Mouse (Mus musculus): Measurements from ENCODE around the gene Tlr4. TPM values are rescaled to one million over a fixed set of nuclear protein-coding genes. Genes with fewer than 3 reads are reported as not detected.

Gene Tlr4
- total RNA-seq, 2 experiments from 2014 or later = 6.4 to 8.7 TPM

GRCm38 (mm10) chr4:66900126-66900525 is 72.7 kb downstream of the Tlr4 start:
- no peak for DNase-seq

GRCm38 (mm10) chr4:66901498-66901897 is 74.1 kb downstream of the Tlr4 start:
- no peak for DNase-seq

- no peak for DNase-seq
Measured at GRCm38 (mm10) chr4:66908376-66908775, 81.0 kb downstream of the Tlr4 start.

DNA sequence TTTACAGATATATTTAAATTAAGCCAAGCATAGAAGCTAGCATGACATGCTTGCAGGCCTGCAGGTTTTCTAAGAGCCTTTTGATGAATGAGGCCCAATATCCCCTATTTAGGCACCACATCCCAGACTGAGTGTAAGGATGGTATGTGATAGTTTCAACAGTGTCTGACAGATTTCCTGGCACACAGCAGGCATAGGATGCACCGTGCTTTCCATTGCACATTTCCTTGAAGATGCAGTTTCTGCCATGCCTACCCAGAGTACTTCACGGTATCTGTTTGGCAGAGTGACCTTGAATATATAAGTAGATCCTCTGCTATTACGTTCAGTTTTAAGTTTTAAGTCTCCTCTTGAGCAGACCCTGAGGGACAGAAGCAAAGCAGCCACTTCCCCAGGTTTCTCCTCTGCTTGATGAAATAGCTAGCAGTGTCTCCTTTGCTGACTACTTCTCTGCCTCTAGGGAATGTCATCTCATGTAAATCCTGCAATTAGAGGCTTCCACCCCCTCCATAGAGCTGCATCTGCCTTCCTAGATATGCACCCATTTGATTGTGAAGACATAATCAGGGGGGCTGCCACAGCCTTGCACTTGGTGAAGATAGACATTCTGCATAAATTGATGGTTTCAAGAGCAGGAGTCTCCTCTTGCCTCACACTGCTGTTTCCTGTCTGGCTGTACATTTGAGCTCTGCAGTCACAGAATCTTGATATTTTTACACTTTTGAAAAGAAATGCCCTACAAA is 92.4 kb downstream of the Tlr4 start:
- DNase-seq = no peak

- peak; percentile 21 for DNase-seq
Measured at GRCm38 (mm10) chr4:66923616-66924276, 96.4 kb downstream of the Tlr4 start.

DNA sequence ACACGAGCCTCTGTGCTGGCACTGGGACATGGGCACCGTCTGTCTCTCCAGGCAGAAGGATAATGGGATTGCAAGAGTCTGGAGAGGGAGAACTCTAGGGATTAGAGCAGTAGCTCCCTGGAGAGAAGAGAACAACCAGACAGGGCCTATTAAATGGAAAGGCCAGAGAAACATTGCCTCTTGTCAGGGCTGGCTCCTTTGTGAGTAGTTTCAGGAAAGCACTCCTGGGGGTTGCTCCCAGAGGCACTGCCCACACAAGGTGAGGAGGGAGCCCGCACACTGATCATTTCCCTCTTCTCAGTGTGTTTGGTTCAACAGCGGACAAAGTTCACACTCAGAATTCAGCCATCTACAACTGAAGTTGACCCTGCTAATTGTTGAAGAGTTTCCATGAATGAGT is 98.7 kb downstream of the Tlr4 start:
- no peak for DNase-seq

DNA sequence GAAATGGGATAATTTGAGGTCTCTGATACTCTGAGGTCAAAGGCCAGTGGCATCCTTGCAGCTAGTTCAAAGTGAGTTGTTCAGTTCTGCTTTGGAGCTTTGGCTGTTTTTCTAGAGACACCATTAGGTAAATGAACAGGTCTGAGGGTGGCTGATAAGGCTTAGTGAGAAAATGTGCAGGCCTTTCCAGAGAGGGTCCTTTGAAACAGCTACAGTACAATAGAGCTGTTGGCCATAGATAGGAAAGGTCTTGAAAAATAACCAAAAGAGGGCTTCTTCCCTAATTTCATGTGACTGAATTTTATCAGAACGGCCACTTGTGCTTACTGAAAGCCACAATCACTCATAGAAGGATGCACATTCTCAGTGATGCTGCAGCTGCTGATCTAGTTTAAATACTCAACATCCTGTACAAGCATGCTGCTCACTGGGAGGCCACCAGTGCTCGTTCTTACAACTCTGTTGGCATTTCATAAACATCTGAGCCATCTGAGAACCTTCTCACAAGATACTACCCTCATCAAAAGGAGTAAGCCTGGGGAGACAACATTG is 100.2 kb downstream of the Tlr4 start:
- DNase-seq = no peak

DNA sequence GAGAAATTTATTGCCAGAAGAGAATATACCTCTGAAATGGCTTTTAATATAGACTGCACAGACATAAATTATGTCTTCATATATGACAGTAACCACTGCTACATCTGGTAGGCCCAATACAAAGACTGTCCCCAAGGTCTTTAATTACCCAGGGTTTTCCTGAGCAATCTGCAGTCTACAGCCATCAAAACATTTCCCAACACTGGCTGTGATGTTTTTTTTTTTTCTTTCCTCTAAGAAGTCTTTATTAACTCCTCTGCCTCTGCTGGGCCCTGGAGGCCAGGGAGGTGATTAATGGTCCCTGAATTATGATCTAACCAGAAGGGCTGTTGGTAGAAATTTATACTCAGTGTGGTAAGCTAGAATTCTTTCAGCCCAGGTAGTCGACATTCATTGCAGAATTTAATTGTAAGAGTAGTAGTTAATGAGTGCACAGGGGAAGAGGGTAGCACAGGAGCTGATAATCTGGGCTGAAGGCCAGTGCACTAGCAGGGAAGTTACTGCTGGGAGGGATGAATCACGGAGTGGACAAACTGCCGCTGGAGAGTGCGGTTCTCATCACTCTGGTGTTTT is 111.2 kb downstream of the Tlr4 start:
- no peak for DNase-seq

DNA sequence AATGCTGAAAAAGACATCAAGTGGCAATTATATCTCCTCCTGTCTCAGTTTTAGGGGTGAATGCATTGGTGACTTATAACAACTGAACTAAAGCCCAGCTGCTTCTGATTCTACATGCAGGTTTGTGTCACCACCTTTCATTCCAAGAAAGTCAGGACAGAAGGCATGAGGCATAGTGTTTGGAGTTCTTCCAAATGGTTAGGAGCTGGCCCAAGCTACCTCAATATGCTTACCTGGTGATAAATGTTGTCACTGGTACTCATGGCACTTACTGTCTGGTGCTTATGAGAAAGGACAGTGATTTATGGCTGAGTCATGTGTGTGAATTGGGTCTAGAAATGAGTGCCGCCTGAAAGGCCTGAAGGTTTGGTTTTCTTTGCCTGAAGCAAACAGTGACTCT is 114.5 kb downstream of the Tlr4 start:
- DNase-seq = no peak

GRCm38 (mm10) chr4:66943699-66944098 is 116.3 kb downstream of the Tlr4 start:
- DNase-seq = no peak

GRCm38 (mm10) chr4:66947657-66948056 is 120.3 kb downstream of the Tlr4 start:
- no peak for DNase-seq

DNA sequence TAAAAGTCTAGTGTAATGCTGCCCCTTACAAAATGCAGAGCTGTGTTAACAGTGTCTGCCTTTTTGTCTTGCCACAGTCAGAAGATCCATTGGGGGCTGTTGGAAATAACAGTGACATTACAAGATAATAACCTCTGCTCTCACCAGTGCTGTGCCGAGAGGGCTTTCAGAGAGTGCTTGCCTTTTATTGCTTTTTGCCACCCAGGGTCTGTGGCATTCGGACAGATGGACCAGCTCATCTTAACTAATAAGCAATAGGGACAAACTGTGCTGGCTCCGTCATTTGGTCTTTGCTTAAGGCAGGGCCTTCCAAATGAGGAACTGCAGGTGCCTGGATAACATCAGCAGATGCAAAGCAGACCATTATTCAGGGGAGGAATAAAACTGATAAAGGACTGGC is 147.5 kb downstream of the Tlr4 start:
- no peak for DNase-seq

All from gastrocnemius, postnatal 10 days (tissue).